Mouse (Mus musculus) layer of hippocampus, adult 18-20 months (tissue): ENCODE measurements around the gene Nkpd1. TPM values are rescaled to one million over a fixed set of nuclear protein-coding genes. Genes with fewer than 3 reads are reported as not detected.
A peak's percentile ranks its signal among the peaks of the same experiment; 100 is the strongest.
"Not testable (repeated sequence)": the region's sequence is repeated elsewhere in the genome, so short reads cannot be mapped to it uniquely, and the experiment has no call there.

Source experiments
- DNase-seq, 2 experiments: peaks; one replicate each; pipeline ENCODE4 v3.0.0; 2022; ENCODE audit warnings: low spot score in 2 of 2
- total RNA-seq, 2 experiments: library from RNA; stranded (reverse); gene quantifications; 2 replicates each; pipeline ENCODE4 v1.2.3; 2021

Gene Nkpd1
- total RNA-seq, 2 experiments from 2014 or later: 0.56 to 0.57 TPM

DNA sequence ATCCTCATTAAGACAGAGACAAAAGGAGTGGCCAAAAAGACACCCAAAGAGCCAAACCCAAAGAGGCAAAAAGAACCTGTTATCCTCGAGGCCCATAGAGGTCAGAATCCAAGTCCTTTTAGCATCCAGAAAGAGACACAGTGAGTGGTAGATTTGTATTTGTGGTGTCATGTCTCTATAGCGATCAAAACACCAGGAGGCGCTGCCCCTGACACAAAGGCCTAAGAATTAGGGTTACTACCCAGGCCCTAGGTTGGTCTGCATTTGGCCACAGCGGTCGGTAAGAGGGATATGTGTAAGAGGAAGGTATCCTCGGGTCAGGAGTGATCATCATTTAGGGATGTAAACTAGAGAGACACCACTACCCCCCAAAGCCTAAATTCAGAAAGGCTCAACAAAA, 11.3 kb upstream of the Nkpd1 start:
- DNase-seq: no peak

DNA sequence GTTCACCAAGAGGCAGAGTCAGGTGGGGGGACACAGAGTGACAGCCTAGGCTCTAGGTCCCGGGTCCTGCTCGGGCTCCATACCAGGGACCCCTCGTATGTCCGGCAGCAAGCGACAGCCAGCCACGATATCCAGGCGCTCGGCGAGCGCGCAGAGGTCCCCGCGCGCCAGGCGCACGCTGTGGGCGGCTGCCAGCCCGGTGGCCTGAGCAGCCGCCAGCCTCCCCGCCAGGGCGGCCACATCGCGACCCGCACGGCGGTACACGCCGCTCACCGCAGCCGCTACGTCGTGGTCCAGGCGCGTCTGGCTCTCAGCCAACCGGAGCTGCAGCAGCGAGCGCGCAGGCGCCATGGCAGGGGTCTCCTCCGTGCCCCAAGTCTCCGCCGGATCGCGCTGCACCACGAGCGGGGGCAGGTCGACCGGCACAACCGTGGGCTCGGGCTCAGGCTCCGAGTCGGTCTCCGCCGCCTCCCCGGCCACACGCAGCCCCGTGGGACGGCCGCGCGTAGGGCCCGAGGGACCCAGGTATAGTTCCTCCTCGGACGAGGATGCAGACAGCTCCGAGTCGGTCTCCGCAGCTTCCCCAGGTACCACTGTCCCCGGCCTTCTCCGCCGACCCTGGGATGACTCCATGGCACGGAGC, 10.5 kb upstream of the Nkpd1 start:
- DNase-seq: no peak

DNA sequence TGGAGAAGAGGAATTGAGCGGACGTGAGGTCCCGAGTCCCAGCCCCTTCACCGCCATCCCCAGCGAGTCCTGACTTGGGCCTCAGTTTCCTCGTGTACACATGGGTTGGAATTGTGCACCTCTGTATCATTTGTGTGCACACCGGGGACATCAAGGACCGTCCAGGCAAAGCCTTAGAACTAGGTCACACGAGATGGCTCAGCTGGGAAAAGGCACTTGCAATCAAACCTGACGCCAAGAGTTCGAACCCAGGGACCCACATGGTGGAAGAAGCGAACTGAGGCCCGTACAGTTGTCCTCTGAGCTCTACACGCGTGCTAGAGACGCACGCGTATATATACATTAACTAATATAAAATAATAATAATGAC, 10.0 kb upstream of the Nkpd1 start:
- no peak for DNase-seq

DNA sequence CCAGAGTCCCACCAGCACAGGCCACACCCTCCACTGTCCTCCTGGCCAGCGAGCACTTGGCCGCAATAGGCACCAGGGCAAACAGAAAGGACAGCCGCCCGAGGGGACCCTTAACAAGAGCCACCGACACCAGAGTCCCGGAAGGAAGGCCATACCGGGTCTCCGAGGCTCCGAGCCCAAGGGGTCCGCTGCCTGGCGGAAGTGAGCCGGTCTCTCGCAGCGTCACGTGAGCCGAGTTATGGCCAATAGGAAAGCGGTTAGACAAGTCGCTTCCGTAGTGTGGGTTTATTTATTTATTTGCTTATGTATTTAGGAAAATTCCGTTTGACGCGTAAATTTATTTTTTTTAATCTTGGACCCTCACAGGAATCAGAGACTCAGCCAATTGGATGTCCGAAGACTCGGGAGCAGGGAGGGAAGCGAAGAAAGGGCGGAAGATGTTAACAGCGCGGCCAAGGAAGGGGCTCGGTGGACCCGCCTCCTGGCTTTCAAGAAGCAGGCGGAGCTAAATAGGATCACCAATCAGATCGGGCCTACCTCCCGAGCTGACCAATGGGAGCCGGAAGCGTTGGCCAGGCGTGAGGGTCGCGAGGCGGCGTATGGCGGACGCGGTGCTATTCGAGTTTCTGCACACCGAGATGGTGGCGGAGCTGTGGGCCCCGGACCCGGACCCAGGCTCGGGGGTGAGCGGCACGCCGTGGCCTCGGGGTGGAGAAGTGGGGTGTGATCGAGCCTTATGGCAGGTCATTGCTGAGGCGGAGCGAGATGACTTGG, 9.3 kb upstream of the Nkpd1 start, which contains the start of the genes Bloc1s3 and Trappc6a:
TSS of gene Bloc1s3 (minus strand) at position 218 of the 774 bp plus-strand sequence.
TSS of gene Trappc6a (plus strand) at position 246 of the 774 bp plus-strand sequence.
- DNase-seq: peak; percentile 90 to 96

DNA sequence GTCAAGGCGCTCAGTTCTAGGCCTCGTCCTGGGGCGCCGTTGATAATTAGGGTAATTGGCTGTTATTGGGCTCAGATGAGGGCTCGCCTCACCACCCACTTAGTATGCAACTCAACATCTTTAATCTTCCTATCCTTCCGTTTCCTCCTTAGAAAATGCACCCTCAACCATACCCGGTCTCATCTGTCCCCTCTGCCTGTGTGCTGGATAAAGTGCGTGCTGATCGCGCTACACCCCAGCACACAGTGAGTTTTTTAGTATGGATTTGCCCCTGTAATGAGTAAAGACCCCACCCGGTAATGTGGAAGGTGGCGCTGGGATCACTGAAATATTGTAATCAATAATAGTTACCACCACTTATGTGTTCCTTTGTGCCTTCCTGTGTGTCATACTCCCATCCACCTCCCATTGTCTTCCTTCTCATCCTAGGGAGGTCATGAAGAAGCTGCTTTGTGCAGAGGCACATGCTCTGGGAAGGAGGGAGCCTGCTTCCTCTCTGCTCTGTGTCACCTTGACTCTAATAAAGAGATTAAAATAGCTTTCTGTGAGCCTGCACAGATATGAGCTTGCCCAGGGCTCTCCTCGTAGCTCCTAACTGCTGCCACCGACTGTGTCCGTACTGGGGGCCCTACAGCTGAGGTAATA, 8.6 kb upstream of the Nkpd1 start:
- DNase-seq: no peak

DNA sequence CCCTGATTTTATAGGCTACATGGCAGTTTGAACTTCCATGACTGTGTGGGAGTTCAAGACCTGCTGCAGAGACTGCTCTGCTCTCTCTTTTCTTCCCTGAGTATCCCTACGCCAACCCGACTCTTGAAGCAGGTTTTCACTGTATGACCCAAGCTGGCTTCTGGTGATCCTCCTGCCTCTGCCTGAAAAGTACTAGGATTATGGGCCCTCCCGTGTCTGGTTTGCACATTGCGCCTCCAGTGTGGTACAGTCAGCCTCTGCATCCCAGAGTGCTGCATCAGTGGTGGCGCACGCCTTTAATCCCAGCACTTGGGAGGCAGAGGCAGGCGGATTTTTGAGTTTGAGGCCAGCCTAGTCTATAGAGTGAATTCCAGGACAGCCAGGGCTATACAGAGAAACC, 7.9 kb upstream of the Nkpd1 start:
- DNase-seq: no peak

DNA sequence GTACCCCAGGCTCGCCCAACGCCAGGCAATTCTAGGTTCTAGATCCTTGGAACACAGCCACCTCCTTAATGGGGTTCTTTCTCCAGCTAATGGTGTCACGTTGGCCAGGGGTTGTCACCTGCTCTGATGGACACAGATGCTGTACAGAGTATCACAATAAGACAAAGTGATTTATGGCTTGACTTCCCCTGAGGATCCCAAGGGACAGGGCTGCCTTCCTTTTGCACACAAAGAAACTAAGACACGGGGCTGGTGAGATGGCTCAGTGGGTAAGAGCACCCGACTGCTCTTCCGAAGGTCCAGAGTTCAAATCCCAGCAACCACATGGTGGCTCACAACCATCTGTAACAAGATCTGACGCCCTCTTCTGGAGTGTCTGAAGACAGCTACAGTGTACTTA, 5.7 kb upstream of the Nkpd1 start:
- not testable (repeated sequence) for DNase-seq

DNA sequence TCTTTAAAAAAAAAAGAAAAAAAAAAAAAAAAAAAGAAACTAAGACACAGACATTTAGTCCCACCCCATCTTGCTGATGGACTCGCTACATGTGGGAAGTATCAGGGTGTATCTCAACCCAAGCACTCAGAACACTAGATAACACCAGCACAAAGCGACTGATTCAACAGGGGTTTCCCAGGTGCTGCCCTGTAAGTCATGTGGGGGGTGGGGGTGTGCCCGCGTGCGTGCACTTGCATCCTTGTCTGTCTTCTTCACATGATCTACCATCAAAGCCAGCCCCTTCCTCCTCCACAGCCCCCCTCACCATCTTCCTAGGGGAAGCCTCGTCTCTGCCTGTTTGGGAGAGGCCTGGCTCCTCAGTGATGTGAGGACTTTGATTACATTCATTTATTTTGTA, 5.3 kb upstream of the Nkpd1 start:
- DNase-seq: no peak

DNA sequence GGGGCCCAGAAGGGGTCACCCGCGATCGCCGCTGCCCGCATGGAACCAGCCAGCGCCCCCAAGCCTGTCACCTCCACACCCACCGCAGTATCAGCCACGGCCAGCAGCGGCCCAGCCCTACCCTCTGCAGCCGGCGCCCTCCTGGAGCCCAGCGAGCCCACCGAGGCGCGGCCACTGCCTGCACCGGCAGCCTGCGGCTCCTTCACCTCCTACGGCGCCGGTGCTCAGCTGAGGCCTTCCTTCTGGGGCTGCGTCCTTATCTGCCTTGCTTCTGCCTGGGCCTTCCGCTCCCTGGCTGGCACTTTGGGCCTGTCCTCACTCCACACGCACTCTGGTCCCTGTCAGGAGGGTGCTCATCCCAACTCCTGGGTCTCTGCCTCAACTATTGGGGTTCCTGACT, 2.4 kb downstream of the Nkpd1 start:
- DNase-seq: no peak

DNA sequence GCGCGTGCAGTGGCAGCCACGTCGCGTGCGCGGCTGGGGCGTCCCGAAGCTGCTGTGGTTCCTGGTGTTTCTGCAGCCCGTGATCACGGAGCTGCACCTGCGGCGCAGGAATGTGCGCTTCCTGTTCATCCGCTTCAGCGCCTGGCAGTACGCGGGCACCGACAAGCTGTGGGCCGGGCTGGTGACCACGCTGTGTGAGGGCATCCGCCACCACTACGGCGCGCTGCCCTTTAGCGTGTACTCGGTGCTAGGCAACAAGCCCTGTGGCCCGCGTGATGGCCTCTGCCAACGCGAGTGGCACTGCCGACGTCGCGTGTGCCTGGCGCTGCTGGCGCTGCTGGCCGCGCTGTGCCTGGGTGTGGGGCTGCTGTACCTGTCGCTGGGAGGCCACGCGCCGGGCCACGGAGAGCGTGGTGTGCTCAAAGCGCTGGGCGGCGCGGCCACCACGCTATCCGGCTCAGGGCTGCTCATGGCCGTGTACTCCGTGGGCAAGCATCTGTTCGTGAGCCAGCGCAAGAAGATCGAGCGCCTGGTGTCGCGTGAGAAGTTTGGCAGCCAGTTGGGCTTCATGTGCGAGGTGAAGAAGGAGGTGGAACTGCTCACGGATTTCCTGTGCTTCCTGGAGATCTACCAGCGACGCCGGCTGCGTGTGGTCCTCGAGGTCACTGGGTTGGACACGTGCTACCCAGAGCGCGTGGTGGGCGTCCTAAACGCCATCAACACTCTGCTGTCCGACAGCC, 5.5 kb downstream of the Nkpd1 start:
- DNase-seq: no peak

DNA sequence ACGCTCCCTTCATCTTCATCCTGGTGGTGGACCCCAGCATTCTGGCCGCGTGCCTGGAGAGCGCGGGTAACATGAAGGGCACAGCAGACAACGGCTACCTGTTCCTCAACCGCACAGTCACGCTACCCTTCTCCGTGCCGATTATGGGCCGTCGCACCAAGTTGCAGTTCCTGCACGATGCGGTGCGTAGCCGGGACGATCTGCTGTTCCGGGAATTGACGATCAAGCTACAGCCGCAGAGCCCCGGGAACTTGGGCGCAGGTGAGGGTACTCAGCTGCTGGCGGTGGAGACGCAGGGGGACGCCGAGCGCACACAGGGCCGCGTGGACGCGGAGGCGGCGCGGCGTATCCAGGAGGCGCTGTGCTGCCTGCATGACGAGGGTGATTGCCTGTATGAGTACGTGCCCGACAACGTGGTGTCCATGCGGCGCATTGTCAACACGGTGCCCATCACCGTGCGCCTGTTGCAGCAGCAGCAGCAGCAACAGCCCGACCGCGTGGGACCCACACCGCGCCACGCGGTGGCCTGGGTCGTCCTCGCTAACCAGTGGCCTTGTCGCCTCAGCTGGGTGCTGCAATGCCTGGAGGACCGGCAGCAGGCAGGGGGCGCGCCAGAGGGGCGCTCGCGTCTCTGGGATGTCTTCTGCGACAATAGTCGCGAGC, 6.2 kb downstream of the Nkpd1 start:
- peak; percentile 53 to 80 for DNase-seq

DNA sequence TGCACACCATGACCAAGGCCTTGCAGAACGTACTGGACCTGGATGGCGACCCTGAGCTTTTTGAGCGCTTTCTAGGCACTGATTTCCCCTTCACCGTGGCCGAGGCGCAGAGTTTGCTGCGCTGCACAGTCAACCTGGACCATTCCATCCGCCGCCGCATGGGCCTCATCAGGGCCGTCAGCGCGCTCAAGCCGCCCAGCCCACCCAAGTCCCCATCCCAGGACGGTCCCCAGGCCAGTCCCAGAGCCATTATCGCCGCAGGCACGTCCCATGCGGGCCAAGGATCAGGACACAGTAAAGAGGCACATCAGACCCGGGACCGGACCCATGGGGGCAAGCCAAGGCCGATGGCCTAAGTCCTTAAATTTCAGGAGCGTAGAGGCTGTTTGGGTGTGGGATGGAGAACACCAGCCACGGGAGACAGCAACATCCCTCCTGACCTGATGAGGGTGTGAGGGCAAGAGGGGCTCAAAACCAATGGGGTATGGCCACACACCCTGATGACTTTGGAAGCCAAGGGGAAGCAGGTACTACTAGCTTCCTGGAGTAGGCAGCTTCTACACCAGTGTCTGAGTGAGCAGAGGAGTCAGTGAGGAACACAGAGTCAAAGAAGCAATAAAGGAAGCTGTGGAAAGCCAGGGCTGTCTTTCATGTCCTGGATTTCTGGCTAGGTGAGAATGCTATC, 6.9 kb downstream of the Nkpd1 start:
- DNase-seq: no peak

DNA sequence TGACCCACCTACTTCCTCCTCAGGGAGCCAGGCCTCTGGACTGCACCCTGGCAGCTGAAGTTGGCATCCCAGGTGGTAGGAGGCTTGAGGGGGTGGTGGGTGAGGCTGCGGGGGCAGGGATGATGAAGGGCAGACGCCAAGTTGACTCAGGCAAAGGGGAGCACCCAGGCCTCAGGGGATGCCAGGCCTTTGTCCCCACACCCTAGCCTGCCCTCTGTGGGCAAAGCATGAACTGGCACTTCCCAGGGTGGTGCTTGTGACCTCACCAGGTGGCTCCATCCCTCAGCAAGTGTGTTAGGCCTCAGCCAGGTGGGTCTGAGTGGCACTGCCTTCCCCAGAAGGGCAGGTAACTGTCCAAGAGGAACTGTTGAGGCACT, 7.5 kb downstream of the Nkpd1 start:
- no peak for DNase-seq

DNA sequence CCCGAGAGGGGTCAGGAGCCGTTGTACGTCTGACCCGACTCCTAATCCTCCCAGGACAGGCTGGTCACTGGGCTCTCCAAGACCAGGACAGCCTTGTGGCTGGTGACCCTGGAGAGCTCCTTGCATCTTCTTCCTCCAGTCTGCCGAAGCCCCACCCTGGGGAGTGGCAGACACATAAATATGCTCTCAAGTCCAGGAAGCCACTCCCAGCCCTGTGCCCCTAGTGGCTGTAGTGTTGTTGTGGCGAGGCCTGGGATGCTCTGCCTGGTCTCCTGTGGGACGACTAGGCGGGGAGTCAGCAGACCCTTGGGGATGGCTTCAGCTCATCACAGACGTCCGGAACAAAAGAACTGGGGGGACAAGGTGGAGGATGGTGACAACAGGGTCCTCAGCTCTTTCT, 13.4 kb downstream of the Nkpd1 start:
- DNase-seq: no peak

DNA sequence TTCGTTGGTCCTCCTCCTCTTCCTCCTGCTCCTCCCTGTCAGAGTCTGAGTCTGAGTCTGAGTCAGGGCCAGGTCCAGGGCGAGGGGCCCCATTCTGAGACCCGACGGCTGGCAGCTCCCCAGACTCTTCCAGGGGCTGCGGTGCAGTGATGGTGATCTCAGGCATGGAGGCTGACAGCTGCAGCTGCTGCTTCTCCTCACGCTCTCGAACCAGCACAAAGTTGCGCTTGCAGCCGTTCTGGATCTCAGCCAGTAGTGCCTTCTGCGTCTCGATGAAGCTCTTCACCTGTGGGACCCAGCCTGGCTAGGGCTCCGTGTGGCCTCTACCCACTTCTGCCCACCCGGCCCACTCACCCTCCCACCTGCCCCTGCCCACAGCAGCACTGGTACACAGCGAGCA, 14.6 kb downstream of the Nkpd1 start:
- no peak for DNase-seq

DNA sequence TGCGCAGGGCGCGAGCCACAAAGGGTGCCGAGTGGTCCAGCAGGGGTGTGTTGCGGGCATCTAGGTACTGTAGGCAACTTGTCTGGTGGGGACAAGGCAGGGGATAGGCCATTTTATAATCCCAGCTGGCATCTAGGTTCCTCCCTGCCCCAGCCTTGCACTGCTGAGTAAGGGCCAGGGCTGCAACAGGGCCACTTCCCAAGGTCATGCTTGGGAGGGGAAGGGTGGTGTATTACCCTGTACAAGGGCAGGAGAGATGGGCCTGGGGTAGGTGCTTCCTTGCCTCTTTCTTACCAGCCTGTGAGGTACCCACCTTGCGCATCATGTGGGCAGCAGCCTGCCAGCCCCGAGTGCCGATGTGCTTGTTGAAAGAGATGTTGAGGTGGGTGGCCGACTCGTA, 17.0 kb downstream of the Nkpd1 start:
- no peak for DNase-seq

DNA sequence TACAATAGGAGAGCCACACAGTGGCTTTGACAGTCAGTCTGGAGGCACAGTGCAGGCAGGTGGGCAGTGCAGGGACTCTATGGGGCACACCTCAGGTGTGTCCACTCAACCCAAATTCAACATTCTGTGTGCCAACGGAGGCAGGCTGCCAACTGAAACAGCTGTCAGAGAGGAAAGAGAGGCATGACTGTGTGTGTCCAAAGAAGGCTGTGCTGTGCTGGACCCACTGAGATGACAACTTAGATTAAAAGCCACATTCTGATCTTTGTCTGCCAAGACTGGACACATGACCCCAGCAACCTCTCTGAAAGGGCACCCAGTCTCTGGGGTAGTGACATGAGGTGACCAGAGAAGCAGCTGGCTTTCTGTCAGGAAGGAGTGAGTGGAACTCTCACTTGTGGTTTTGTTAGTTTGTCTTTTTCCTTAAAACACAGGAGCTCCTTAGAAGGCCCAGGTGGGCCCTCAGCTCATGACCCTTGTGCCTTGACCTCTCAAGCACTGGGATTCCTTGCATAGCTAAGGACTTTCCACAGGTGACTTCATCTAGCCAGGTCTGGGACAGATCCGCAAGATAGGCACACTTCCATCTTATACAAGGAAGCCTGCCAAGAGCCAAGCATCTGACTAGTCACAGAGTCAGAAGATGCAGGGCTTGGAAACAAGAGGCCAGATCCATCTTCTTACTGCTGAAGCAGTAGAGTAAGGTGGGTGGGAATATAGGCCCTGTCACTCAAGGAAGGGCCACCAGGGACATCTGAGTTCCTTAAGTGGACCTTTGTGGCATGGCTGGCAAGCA, 23.3 kb downstream of the Nkpd1 start:
- no peak for DNase-seq

DNA sequence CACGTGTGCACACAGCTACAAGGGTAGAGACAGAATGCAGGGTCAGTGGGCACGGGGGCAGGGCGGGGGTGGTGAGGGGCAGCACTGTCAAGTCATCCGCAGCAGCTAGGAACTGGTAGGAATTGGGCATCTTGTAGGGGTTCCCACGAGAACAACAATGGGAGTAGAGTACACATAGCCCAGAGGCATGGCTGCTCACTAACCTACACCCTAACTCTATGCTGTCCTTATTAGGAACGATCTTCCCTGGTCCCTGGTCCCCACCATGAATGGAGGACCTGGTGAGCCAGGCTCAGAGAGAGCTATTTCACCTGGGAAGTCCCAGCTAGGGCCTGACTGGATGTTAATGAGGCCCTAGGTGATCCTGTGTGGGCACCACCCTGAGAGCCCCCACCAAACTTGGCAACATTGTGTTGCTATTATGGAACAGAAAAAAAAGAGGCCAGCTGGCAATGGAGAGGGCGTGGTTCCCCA, 24.1 kb downstream of the Nkpd1 start:
- no peak for DNase-seq

DNA sequence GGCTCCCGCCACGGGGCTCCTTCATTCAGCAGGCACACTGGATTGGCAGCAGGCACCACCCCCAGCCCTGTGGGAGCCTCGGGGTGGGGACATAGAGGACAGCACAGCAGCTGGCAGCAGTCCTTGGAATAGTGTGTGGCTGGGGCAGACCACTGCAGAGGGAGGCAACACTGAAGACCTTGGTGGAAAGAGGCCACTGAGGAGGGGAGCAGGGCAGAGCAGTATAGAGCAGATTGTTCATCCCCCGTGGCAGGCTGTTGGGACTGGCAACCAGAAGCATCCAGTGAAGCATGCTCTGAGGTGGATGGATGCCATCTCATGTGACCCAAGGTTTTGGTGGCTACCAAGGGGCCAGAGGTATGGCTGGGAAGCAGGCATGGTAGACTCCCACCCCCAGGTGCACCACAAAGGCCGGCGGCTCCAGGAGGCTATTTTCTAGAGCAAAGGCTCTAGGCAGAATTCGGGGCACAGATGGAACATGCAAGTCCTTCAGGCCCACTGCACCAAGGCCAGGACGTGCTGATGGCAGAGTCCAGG, 24.6 kb downstream of the Nkpd1 start:
- peak in 1 of 2 experiments; percentile 45 for DNase-seq
